13 mouse cellular contexts compared by ENCODE assay signal in genomic region chr14:120947104-120947503, GRCm38 (mm10). TPM values are rescaled to one million over a fixed set of nuclear protein-coding genes. Genes with fewer than 3 reads are reported as not detected.
DNase-seq lines count a peak whose midpoint lies in the region; ATAC-seq and TF ChIP-seq lines count a peak whose summit lies in the region.
"Had no signal": no experiment of that assay in that cellular context is flagged by ENCODE, and none has a peak within 500 bp of the region (broad histone marks: within the 10 kb centered on the region; RNA-seq: fewer than 3 reads in every experiment).

No protein-coding gene starts in this region.

- TF ChIP-seq EP300 in heart, postnatal 0 days (IDR thresholded peaks at IDR 0.05; ENCODE audit: low read depth): no peak

- TF ChIP-seq CTCF in heart, postnatal 0 days (IDR thresholded peaks at IDR 0.05; ENCODE audit: low read depth): no peak

- H3K9ac ChIP-seq in embryonic facial prominence, embryonic 14.5 days (ENCODE audit: low read depth, low read length): no peak overlapping the region
- no peak overlapping the region for H3K9ac ChIP-seq in heart, postnatal 0 days (replicated peaks; ENCODE audit: low read depth, low read length)
- H3K9ac ChIP-seq in lung, embryonic 16.5 days (ENCODE audit: low read length): no peak overlapping the region
- H3K9ac ChIP-seq: liver, embryonic 12.5 days had no signal

- peaks cover 6% of the 10 kb centered on the region for H3K9me3 ChIP-seq in embryonic facial prominence, embryonic 14.5 days (ENCODE audit: control insufficient read depth, low read length)
- peaks cover 6% of the 10 kb centered on the region; the same call in 1 of the 2 replicates for H3K9me3 ChIP-seq in embryonic facial prominence, embryonic 10.5 days
- H3K9me3 ChIP-seq in heart, postnatal 0 days (replicated peaks; ENCODE audit: control insufficient read depth, low read length): no peaks in the 10 kb centered on the region
- H3K9me3 ChIP-seq in lung, embryonic 16.5 days (ENCODE audit: control insufficient read depth, low read length): no peaks in the 10 kb centered on the region
- H3K9me3 ChIP-seq: liver, embryonic 12.5 days had no signal

- peaks cover 74% of the 10 kb centered on the region for H3K36me3 ChIP-seq in embryonic facial prominence, embryonic 14.5 days (ENCODE audit: control insufficient read depth, insufficient read depth, low read length)
- peaks cover 85% of the 10 kb centered on the region for H3K36me3 ChIP-seq in embryonic facial prominence, embryonic 10.5 days (replicated peaks)
- peaks cover 65% of the 10 kb centered on the region for H3K36me3 ChIP-seq in heart, postnatal 0 days (replicated peaks; ENCODE audit: control insufficient read depth, insufficient read depth, low read length)
- peaks cover 34% of the 10 kb centered on the region for H3K36me3 ChIP-seq in lung, embryonic 16.5 days (ENCODE audit: control insufficient read depth, insufficient read depth, low read length)

- DNase-seq in embryonic facial prominence, embryonic 14.5 days (ENCODE audit: low spot score): peak; percentile 16
- no peak for DNase-seq in embryonic facial prominence, embryonic 10.5 days (ENCODE audit: low spot score)
- DNase-seq in heart, postnatal 0 days (ENCODE audit: low spot score): peak; percentile 58
- no peak for DNase-seq in heart, adult 11 months
- peak; percentile 31 for DNase-seq in Muller cell, postnatal 12 days (ENCODE audit: inconsistent ontology term)
- DNase-seq in yolk sac, embryonic 10.5 days (ENCODE audit: low spot score): no peak
- DNase-seq in ovary, adult 18-20 months (ENCODE audit: low spot score): no peak
- DNase-seq: adrenal gland, postnatal 36 days; cerebellum, adult 11-12 months; kidney, adult 9 months; thymus, adult 2 months had no signal

- no peak overlapping the region for H3K4me3 ChIP-seq in embryonic facial prominence, embryonic 14.5 days (ENCODE audit: low read depth, low read length)
- H3K4me3 ChIP-seq in embryonic facial prominence, embryonic 10.5 days: no peak overlapping the region
- no peak overlapping the region for H3K4me3 ChIP-seq in heart, postnatal 0 days (ENCODE audit: low read depth, low read length)
- H3K4me3 ChIP-seq in lung, embryonic 16.5 days (ENCODE audit: low read length): no peak overlapping the region
- H3K4me3 ChIP-seq: liver, embryonic 12.5 days had no signal

- no peaks in the 10 kb centered on the region for H3K4me1 ChIP-seq in embryonic facial prominence, embryonic 14.5 days (ENCODE audit: control insufficient read depth, insufficient read depth, low read length)
- no peaks in the 10 kb centered on the region for H3K4me1 ChIP-seq in embryonic facial prominence, embryonic 10.5 days
- no peaks in the 10 kb centered on the region for H3K4me1 ChIP-seq in heart, postnatal 0 days (ENCODE audit: control insufficient read depth, insufficient read depth)
- peaks cover 11% of the 10 kb centered on the region for H3K4me1 ChIP-seq in lung, embryonic 16.5 days (replicated peaks; ENCODE audit: control insufficient read depth, insufficient read depth, low read length)
- H3K4me1 ChIP-seq: liver, embryonic 12.5 days had no signal

- WGBS in embryonic facial prominence, embryonic 14.5 days: 65% methylated on average over 8 of the region's 8 CpGs
- 84% methylated on average over 8 of the region's 8 CpGs for WGBS in embryonic facial prominence, embryonic 10.5 days
- WGBS in heart, postnatal 0 days: 38% methylated on average over 8 of the region's 8 CpGs
- 22% methylated on average over 8 of the region's 8 CpGs for WGBS in lung, embryonic 16.5 days

- no peaks in the 10 kb centered on the region for H3K27me3 ChIP-seq in embryonic facial prominence, embryonic 14.5 days (replicated peaks; ENCODE audit: control insufficient read depth, insufficient read depth, low read length)
- H3K27me3 ChIP-seq in embryonic facial prominence, embryonic 10.5 days (replicated peaks; ENCODE audit: low read depth, poor library complexity, severe bottlenecking): no peaks in the 10 kb centered on the region
- no peaks in the 10 kb centered on the region for H3K27me3 ChIP-seq in heart, postnatal 0 days (ENCODE audit: control insufficient read depth, insufficient read depth, low read length)
- no peaks in the 10 kb centered on the region for H3K27me3 ChIP-seq in lung, embryonic 16.5 days (ENCODE audit: control insufficient read depth, insufficient read depth, low read depth, low read length)
- H3K27me3 ChIP-seq: liver, embryonic 12.5 days had no signal

- no peak overlapping the region for H3K27ac ChIP-seq in embryonic facial prominence, embryonic 14.5 days (replicated peaks; ENCODE audit: low read depth, low read length)
- no peak overlapping the region for H3K27ac ChIP-seq in embryonic facial prominence, embryonic 10.5 days (replicated peaks)
- no peak overlapping the region for H3K27ac ChIP-seq in heart, postnatal 0 days (ENCODE audit: low read depth)
- H3K27ac ChIP-seq in lung, embryonic 16.5 days (ENCODE audit: low read length): peak overlapping the region; percentile 71
- H3K27ac ChIP-seq: liver, embryonic 12.5 days had no signal

- no peak for ATAC-seq in embryonic facial prominence, embryonic 14.5 days (ENCODE audit: low read depth)
- ATAC-seq in heart, postnatal 0 days (ENCODE audit: insufficient read depth, low read depth): peak; percentile 53
- ATAC-seq in lung, embryonic 16.5 days (ENCODE audit: low read depth): peak; percentile 85
- ATAC-seq: liver, embryonic 12.5 days had no signal

- no peak overlapping the region for H3K4me2 ChIP-seq in embryonic facial prominence, embryonic 14.5 days (ENCODE audit: low read depth, low read length)
- H3K4me2 ChIP-seq in heart, postnatal 0 days (ENCODE audit: low read depth, low read length): no peak overlapping the region
- H3K4me2 ChIP-seq in lung, embryonic 16.5 days (ENCODE audit: low read depth, low read length): no peak overlapping the region
- H3K4me2 ChIP-seq: liver, embryonic 12.5 days had no signal

RNA-seq across cellular contexts. Expression of gene Ipo5, which starts 36.1 kb away (rescaled TPM):
- 102 and 110 TPM in 2 replicates for polyA plus RNA-seq in embryonic facial prominence, embryonic 14.5 days (2014; fragmentation: Nextera tagmentation; extraction: Ambion mirVana)
- polyA plus RNA-seq in embryonic facial prominence, embryonic 10.5 days (2016; fragmentation: Nextera tagmentation; extraction: Ambion mirVana): 129 and 138 TPM in 2 replicates
- total RNA-seq in heart, postnatal 0 days (2014; rRNA removed; ENCODE audit: low replicate concordance): 62.1 and 95.6 TPM in 2 replicates
- polyA plus RNA-seq in heart, postnatal 0 days (2015; fragmentation: Nextera tagmentation; extraction: Ambion mirVana): 36.2 and 40.6 TPM in 2 replicates
- polyA plus RNA-seq in lung, embryonic 16.5 days (2015; fragmentation: Nextera tagmentation; extraction: Ambion mirVana): 71.8 and 78.9 TPM in 2 replicates

Comparison
In these comparisons a context has a peak if more than half of its experiments do, and no peak if none do; other contexts are left out.
1. DNase-seq: peak in embryonic facial prominence, embryonic 14.5 days (single experiment), heart, postnatal 0 days (single experiment) and Muller cell, postnatal 12 days (single experiment); none in embryonic facial prominence, embryonic 10.5 days (single experiment), heart, adult 11 months (single experiment), yolk sac, embryonic 10.5 days (single experiment) and ovary, adult 18-20 months (single experiment).